Mouse (Mus musculus): ENCODE results near the gene 4930563M21Rik.
A peak's percentile ranks its signal among the peaks of the same experiment; 100 is the strongest.
"Not testable (repeated sequence)": the region's sequence is repeated elsewhere in the genome, so short reads cannot be mapped to it uniquely, and the experiment has no call there.

4930563M21Rik gene

GRCm38 (mm10) chr9:56010450-56010849 is at the start of gene 4930563M21Rik:
TSS of gene 4930563M21Rik (minus strand) at chr9:56010550.
- no peak for DNase-seq

GRCm38 (mm10) chr9:56056147-56056546 is 45.8 kb upstream of the 4930563M21Rik start:
- DNase-seq, result no peak

- no peak for DNase-seq
Measured at GRCm38 (mm10) chr9:56053796-56054195, 43.4 kb upstream of the 4930563M21Rik start.

DNA sequence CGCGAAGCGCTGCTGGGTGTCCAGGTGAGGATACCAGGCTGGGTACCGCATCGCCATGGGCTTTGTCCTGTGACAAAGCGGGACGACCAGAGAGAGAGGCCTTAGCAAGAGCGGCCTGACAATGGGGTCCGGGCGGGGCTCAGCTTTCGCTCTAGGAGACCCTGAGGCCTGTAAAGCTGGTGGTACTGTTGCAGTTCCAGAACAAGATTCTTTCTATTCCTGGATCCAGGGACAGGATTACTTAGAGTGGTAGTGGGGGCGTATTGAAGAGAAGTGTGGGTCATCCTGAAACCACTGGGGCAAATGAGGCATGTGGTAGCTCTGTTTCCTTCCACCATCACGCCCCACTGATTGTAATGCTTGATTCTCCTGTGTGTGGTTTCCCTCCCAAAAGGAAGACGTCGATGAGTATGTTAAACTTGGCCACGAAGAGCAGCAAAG is 31.9 kb upstream of the 4930563M21Rik start:
- DNase-seq, result no peak

DNA sequence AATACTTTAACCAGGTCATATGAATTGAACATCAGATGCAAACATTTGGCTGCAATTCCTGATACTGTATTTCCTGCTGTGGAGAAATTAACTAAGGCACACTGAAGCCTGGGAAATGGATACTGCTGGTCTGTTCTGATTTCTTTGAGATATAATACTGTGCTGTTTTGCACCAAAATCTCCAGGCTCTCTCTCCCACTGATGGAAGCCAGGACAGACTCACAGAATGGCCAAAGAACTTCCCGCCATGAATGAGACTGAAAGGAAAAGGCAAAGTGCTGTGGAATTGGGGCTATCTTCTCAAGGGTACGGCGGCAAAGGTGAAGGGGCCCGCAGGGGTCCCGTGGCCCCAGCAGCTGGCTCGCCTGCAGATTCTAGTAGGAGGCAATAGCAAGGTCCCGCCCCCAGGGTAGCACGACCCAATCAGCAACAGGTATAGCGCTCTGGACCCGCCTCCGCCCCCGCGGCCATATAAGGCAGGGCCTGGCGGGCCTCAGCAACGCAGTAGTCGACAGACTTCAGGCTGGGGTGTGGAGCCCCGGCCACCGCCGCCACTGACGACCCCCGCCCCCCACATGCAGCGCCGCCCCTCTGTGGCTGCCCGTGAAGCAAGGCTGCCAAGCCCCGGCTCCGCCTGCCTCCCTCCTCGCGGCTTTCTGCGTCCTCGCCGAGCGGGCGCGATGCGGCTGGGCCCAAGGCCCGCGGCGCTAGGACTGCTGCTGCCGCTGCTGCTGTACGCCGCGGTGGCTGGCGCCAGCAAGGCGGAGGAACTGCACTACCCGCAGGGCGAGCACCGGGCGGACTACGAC is 31.2 kb upstream of the 4930563M21Rik start, which contains the start of gene Rcn2:
Gene Rcn2 (plus strand): TSS at position 474 of the 809 bp plus-strand sequence.
- DNase-seq, result peak; percentile 91

GRCm38 (mm10) chr9:56032219-56032618 is 21.9 kb upstream of the 4930563M21Rik start:
- DNase-seq, result no peak

DNA sequence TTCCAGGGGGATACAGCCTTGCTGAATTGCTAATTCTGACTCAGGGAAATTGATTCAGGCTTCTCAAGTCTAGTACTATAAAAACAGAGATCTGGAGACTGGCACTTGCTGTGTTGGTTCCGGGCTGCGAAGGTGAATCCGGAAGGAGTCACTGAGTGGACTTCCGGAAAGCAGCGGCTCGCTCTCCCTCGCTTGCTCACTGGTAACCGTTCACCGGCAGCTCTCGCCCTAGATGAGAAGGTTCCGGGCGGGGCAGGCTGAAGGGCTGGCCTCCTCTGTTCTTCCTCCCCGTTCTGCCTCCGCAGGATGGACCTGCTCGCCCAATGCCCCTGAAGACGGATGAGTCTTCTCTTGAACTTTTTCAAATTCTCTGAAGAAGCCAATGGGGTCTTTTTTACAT is 16.9 kb upstream of the 4930563M21Rik start:
- DNase-seq, result no peak

DNA sequence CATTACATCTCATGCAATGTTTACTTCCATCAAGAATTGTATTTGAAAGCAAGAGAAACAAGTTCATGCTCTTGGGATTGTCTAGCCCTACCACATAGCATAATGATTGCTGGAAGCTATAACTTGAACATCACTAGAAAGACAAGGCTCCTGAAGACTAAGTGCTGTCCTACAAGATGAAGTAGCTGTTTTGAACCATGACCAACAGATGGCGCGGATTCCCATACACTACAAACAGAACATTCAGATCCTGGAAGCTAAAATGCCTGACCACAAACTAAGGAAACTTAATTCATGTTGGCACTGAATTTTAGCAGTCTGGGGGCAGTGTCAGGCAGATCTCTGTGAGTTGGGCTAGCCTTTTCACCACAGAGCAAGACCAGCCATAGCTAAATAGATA is 14.4 kb upstream of the 4930563M21Rik start:
- no peak for DNase-seq

DNA sequence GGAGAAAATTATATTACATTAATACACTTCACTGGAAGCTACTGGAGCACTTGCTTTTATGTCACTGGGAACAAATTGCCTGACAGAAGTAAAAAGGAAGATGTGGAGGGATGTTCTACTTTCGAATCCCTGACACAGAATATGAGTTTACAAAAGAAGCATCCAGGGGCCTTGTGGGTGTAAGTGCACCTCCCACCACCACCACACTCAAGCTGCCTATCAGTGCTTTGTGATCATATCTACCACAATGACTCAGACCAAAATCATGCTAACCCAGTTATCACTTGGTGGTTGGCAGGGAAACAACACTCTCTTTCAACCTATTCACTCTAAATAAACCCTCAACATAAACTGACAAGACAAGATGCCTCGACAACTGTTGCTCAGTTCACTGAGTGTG is 5.7 kb downstream of the 4930563M21Rik start:
- not testable (repeated sequence) for DNase-seq

DNA sequence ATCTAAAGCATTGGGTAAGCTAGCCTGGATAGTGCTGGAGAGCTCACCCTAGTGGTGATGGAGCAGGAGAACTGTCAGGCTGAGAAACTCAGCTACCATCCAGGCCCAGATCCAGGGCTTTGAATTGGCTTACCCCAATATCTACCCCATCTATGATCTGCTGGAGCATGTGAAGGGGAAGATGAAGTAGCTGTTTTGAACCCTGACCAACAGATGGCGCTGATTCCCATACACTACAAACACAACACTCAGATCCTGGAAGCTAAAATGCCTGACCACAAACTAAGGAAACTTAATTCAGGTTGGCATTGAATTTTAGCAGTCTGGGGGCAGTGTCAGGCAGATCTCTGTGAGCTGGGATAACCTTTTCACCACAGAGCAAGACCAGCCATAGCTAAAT is 63.5 kb downstream of the 4930563M21Rik start:
- DNase-seq, result peak; percentile 22

DNA sequence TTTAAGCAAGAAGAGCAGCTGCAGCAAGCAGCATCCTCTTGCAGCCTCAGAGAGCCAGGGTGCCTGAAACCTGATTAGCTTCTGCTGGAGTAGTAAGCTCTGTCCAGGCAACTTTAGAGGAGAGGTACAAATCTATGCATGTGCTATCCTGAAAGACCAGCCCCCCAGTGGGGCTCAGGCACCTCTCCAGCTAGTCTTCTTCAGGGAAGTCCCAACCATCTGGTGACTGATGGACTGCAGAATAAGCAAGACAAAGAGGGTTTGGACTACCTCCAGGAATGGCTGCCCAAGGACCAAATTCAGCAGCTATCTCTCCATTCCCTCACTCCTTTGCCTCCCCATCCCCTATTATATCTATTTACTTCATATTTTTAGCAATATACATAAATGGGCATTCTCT is 69.0 kb downstream of the 4930563M21Rik start:
- DNase-seq, result no peak

- DNase-seq, result no peak
Measured at GRCm38 (mm10) chr9:55938618-55938985, 71.7 kb downstream of the 4930563M21Rik start.

GRCm38 (mm10) chr9:55937664-55938617 is 72.4 kb downstream of the 4930563M21Rik start, which contains the start of gene Scaper:
TSS of gene Scaper (minus strand) at chr9:55938119.
- DNase-seq, result peak; percentile 83

GRCm38 (mm10) chr9:55937224-55937663 is 73.1 kb downstream of the 4930563M21Rik start:
- peak; percentile 7 for DNase-seq

DNA sequence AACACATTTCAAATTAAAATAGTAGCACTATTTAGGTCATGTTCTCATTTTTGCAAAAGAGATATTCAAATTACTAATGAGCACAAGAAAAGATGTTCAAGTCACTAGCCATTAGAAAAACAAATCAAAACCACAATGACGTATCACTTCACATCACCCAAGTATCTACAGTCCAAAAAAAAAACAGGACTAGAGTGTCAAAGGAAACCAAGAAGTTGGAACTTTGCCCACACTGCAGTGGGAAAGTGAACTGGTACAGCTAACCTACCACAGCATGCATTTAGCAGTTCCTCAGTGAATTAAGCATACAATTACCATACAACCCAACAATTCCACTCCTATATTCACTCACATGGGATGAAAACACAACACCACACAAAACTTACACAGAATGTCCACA is 77.9 kb downstream of the 4930563M21Rik start:
- no peak for DNase-seq

GRCm38 (mm10) chr9:55918579-55918978 is 91.8 kb downstream of the 4930563M21Rik start:
- DNase-seq, result no peak

GRCm38 (mm10) chr9:55916751-55917150 is 93.6 kb downstream of the 4930563M21Rik start:
- no peak for DNase-seq

All from right cerebral cortex, postnatal 14 days (tissue).